Comparison of ENCODE assay signal across 27 mouse cellular contexts in genomic region chr10:49456791-49457190, GRCm38 (mm10).
"Had no signal": no experiment of that assay in that cellular context is flagged by ENCODE, and none has a peak within 500 bp of the region (broad histone marks: within the 10 kb centered on the region; RNA-seq: fewer than 3 reads in every experiment).

No protein-coding gene starts in this region.

- ATAC-seq: forebrain, embryonic 13.5 days; forebrain, embryonic 14.5 days; forebrain, embryonic 15.5 days; forebrain, embryonic 16.5 days; forebrain, postnatal 0 days had no signal

- H3K27ac ChIP-seq: embryonic facial prominence, embryonic 10.5 days; embryonic facial prominence, embryonic 12.5 days; embryonic facial prominence, embryonic 13.5 days; embryonic facial prominence, embryonic 15.5 days; forebrain, embryonic 10.5 days; forebrain, embryonic 12.5 days; forebrain, embryonic 13.5 days; forebrain, embryonic 15.5 days; gastrocnemius, adult 2 months had no signal

- H3K9me3 ChIP-seq: embryonic facial prominence, embryonic 10.5 days; embryonic facial prominence, embryonic 12.5 days; embryonic facial prominence, embryonic 13.5 days; embryonic facial prominence, embryonic 15.5 days; forebrain, embryonic 10.5 days; forebrain, embryonic 12.5 days; forebrain, embryonic 13.5 days; forebrain, embryonic 15.5 days had no signal

- H3K36me3 ChIP-seq: embryonic facial prominence, embryonic 10.5 days; embryonic facial prominence, embryonic 12.5 days; embryonic facial prominence, embryonic 13.5 days; embryonic facial prominence, embryonic 15.5 days; forebrain, embryonic 10.5 days; forebrain, embryonic 12.5 days; forebrain, embryonic 15.5 days had no signal

- H3K9ac ChIP-seq: embryonic facial prominence, embryonic 12.5 days; embryonic facial prominence, embryonic 13.5 days; embryonic facial prominence, embryonic 15.5 days; forebrain, embryonic 12.5 days; forebrain, embryonic 13.5 days; forebrain, embryonic 15.5 days; forebrain, postnatal 0 days had no signal

- H3K4me3 ChIP-seq: embryonic facial prominence, embryonic 10.5 days; embryonic facial prominence, embryonic 12.5 days; embryonic facial prominence, embryonic 13.5 days; embryonic facial prominence, embryonic 15.5 days; erythroblast, embryonic 14.5 days; forebrain, embryonic 10.5 days; forebrain, embryonic 12.5 days; forebrain, embryonic 13.5 days; forebrain, embryonic 15.5 days; gastrocnemius, adult 2 months had no signal

- H3K27me3 ChIP-seq: embryonic facial prominence, embryonic 12.5 days; embryonic facial prominence, embryonic 13.5 days; embryonic facial prominence, embryonic 15.5 days; forebrain, embryonic 12.5 days; forebrain, embryonic 13.5 days; forebrain, embryonic 15.5 days had no signal

- H3K4me1 ChIP-seq: embryonic facial prominence, embryonic 10.5 days; embryonic facial prominence, embryonic 12.5 days; embryonic facial prominence, embryonic 13.5 days; embryonic facial prominence, embryonic 15.5 days; forebrain, embryonic 10.5 days; forebrain, embryonic 12.5 days; forebrain, embryonic 13.5 days; forebrain, embryonic 15.5 days had no signal

- H3K4me2 ChIP-seq: embryonic facial prominence, embryonic 12.5 days; embryonic facial prominence, embryonic 13.5 days; embryonic facial prominence, embryonic 15.5 days; forebrain, embryonic 12.5 days; forebrain, embryonic 13.5 days; forebrain, embryonic 15.5 days had no signal

- DNase-seq: cerebellum, adult 8-10 months; cerebellum, adult 9-10 months; cerebellum, adult 9-11 months; cerebellum, postnatal 10 days; cerebellum, postnatal 14 days; cerebellum, postnatal 25 days; cerebellum, postnatal 36 days; embryo, embryonic 11 days; forebrain, postnatal 0 days; gastrocnemius, adult 2 months; gastrocnemius, postnatal 10 days; gastrocnemius, postnatal 14 days; gastrocnemius, postnatal 25 days; gastrocnemius, postnatal 36 days; heart, adult 11 months; heart, adult 18-20 months had no signal
